ENCODE assay signal across 14 mouse cellular contexts in the genomic region with DNA sequence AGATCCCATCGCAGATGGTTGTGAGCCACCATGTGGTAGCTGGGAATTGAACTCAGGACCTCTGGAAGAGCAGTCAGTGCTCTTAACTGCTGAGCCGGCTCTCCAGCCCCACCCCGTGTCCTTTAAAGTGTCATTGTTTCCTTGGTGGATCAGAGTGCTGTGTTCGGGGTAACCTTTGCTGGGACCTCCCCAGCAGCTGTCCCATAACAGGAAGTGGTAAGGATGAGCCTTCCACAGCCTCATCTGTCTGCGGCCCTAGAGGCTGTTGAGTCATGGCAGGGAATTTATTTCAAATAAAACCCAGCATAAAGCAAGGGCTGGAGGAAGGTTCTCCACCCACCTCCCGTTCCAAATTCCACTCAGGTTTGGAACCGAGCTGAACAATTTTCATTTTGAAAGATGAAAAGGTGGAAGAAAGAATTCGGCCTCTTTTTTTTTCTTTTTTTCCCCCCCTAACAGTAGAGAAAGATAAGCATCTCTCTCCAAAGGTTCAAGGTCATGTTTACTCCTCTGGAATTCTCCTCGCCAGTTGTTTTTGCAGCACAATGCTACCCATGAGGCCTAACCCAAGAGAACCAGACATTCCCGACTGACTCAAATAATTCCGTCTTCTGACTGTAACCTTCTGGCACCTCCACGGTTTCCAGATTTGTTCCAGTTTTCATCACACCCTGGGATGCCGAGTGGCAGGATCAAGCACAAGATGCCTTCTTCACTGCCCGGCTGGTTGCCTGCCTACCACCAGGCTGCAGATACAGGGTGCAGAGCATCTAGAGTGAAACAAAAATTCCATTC.
DNase-seq lines count a peak whose midpoint lies in the region; ATAC-seq lines count a peak whose summit lies in the region.
"Had no signal": no experiment of that assay in that cellular context is flagged by ENCODE, and none has a peak within 500 bp of the region (broad histone marks: within the 10 kb centered on the region; RNA-seq: fewer than 3 reads in every experiment).

No protein-coding gene starts in this region.

- H3K4me3 ChIP-seq in midbrain, embryonic 11.5 days (ENCODE audit: low read depth, low read length): no peak overlapping the region
- H3K4me3 ChIP-seq: limb, embryonic 15.5 days had no signal

- H3K9me3 ChIP-seq in midbrain, embryonic 11.5 days (ENCODE audit: control insufficient read depth, low read length): no peaks in the 10 kb centered on the region
- H3K9me3 ChIP-seq: limb, embryonic 15.5 days had no signal

- H3K9ac ChIP-seq in midbrain, embryonic 11.5 days (ENCODE audit: low read length): no peak overlapping the region
- H3K9ac ChIP-seq: limb, embryonic 15.5 days had no signal

- intact Hi-C loops in left cerebral cortex, postnatal 4 days (cut with DNase I): no loop called here

- no peak overlapping the region for H3K4me2 ChIP-seq in midbrain, embryonic 11.5 days
- H3K4me2 ChIP-seq: limb, embryonic 15.5 days had no signal

- WGBS in midbrain, embryonic 11.5 days: 78% methylated on average over 14 of the region's 14 CpGs

- peak; percentile 87 for ATAC-seq in CD4-positive, CD25-positive, alpha-beta regulatory T cell, adult 4 months
- peak; percentile 59 for ATAC-seq in granulocyte monocyte progenitor cell, adult 5-6 weeks (replicated peaks; ENCODE audit: poor library complexity, severe bottlenecking)
- ATAC-seq in midbrain, embryonic 11.5 days (ENCODE audit: low FRiP score): no peak
- ATAC-seq: forebrain, embryonic 14.5 days; Patski had no signal

- H3K4me1 ChIP-seq in midbrain, embryonic 11.5 days (ENCODE audit: control insufficient read depth, insufficient read depth, low read length): no peaks in the 10 kb centered on the region

- H3K27me3 ChIP-seq in splenic B cell, adult 2 months (ENCODE audit: control insufficient read depth, insufficient read depth, low read length, poor library complexity, severe bottlenecking): no peaks in the 10 kb centered on the region
- H3K27me3 ChIP-seq in midbrain, embryonic 11.5 days (ENCODE audit: control insufficient read depth, insufficient read depth, low read length): no peaks in the 10 kb centered on the region
- H3K27me3 ChIP-seq: limb, embryonic 15.5 days; Patski had no signal

- no peak overlapping the region for H3K27ac ChIP-seq in midbrain, embryonic 11.5 days (ENCODE audit: low read depth, low read length)
- H3K27ac ChIP-seq: limb, embryonic 15.5 days had no signal

- H3K36me3 ChIP-seq in splenic B cell, adult 2 months (ENCODE audit: control insufficient read depth, insufficient read depth, low read length, poor library complexity, severe bottlenecking): no peaks in the 10 kb centered on the region
- H3K36me3 ChIP-seq in midbrain, embryonic 11.5 days (ENCODE audit: control insufficient read depth, insufficient read depth, low read length): no peaks in the 10 kb centered on the region
- H3K36me3 ChIP-seq: limb, embryonic 15.5 days had no signal

- peak; percentile 92 for DNase-seq in 416B (ENCODE audit: low read depth)
- DNase-seq in splenic B cell, adult 2 months (ENCODE audit: low read depth, low spot score): peak; percentile 10
- DNase-seq in adrenal gland, postnatal 4 days (ENCODE audit: low spot score in 2 of 2): no peak
- no peak for DNase-seq in midbrain, embryonic 11.5 days (ENCODE audit: low spot score, missing footprints)
- no peak for DNase-seq in layer of hippocampus, adult 18-20 months (ENCODE audit: low spot score in 2 of 2)
- no peak for DNase-seq in left cerebral cortex, postnatal 4 days
- DNase-seq: cerebellum, adult 9-11 months; heart, postnatal 14 days; kidney, adult 11 months had no signal

Comparison
In these comparisons a context has a peak if more than half of its experiments do, and no peak if none do; other contexts are left out.
1. DNase-seq: peak in 416B (single experiment) and splenic B cell, adult 2 months (single experiment); none in adrenal gland, postnatal 4 days (0 of 2), midbrain, embryonic 11.5 days (single experiment), layer of hippocampus, adult 18-20 months (0 of 2) and left cerebral cortex, postnatal 4 days (single experiment).